Mouse (Mus musculus) CH12.LX (cell line): ENCODE results near the gene Taf8. TPM values are rescaled to one million over a fixed set of nuclear protein-coding genes. Genes with fewer than 3 reads are reported as not detected.

Source experiments
- DNase-seq: peaks from one replicate; pipeline ENCODE4 v3.0.0-alpha.2; 2013; ENCODE audit errors: extremely low read depth
- H3K27ac ChIP-seq: 2 replicates; pipeline ENCODE4 v1.5.1; 2012; ENCODE audit warnings: low read depth, mild to moderate bottlenecking, control low read depth, moderate library complexity; ENCODE audit not compliant: insufficient read depth
- H3K27me3 ChIP-seq: replicated peaks from 2 replicates; pipeline ENCODE3; 2012; ENCODE audit warnings: inconsistent platforms
- H3K36me3 ChIP-seq, 2 experiments: replicated peaks in 1 of 2; 2 replicates each; pipeline versions ENCODE3 to v1.6.1; 2012; ENCODE audit warnings: inconsistent platforms in 1 of 2, low read length in 1 of 2, mild to moderate bottlenecking in 1 of 2, mixed read lengths in 1 of 2, moderate library complexity in 1 of 2; ENCODE audit not compliant: control insufficient read depth in 1 of 2, insufficient read depth in 1 of 2
- H3K4me1 ChIP-seq, 2 experiments: 2 replicates each; pipeline ENCODE4 v1.6.1; 2012; ENCODE audit warnings: inconsistent platforms in 1 of 2, moderate library complexity in 1 of 2; ENCODE audit not compliant: insufficient read depth in 2 of 2, control insufficient read depth in 1 of 2
- H3K4me2 ChIP-seq: 2 replicates; pipeline ENCODE4 v1.6.1; 2012; ENCODE audit warnings: low read depth, mild to moderate bottlenecking, control low read depth; ENCODE audit not compliant: poor library complexity, insufficient read depth, severe bottlenecking
- H3K4me3 ChIP-seq, 3 experiments: fragments of 150-350 bp in 1 of 3; sonication (generic) in 1 of 3; replicated peaks in 1 of 3; 2 replicates each; pipeline versions ENCODE3 to v1.5.1; 2011 to 2012; ENCODE audit warnings: low read depth in 2 of 3, low read length in 2 of 3, mild to moderate bottlenecking in 2 of 3, moderate library complexity in 2 of 3, control low read depth in 1 of 3, improper control_type of control experiment in 1 of 3, inconsistent platforms in 1 of 3, mixed read lengths in 1 of 3; ENCODE audit not compliant: poor library complexity in 1 of 3
- H3K79me2 ChIP-seq: replicated peaks from 2 replicates; pipeline ENCODE4 v1.6.1; 2012; ENCODE audit warnings: mild to moderate bottlenecking, moderate library complexity; ENCODE audit not compliant: control insufficient read depth, poor library complexity, insufficient read depth, severe bottlenecking; ENCODE audit errors: extremely low read depth
- H3K9ac ChIP-seq: 2 replicates; pipeline ENCODE4 v1.6.1; 2012; ENCODE audit warnings: low read depth, mild to moderate bottlenecking, control low read depth, moderate library complexity; ENCODE audit not compliant: insufficient read depth
- H3K9me3 ChIP-seq: replicated peaks from 2 replicates; pipeline ENCODE3; 2012; ENCODE audit warnings: low read length, inconsistent platforms, mixed read lengths
- BHLHE40 ChIP-seq: IDR thresholded peaks from 2 replicates; pipeline ENCODE4 v1.6.1; 2011; ENCODE audit warnings: mild to moderate bottlenecking, low read depth, low read length, improper control_type of control experiment
- E2F4 ChIP-seq: IDR thresholded peaks from 2 replicates; pipeline ENCODE4 v1.6.1; 2011; ENCODE audit warnings: low read depth, low read length, improper control_type of control experiment; ENCODE audit not compliant: insufficient replicate concordance
- ELF1 ChIP-seq: IDR thresholded peaks from 2 replicates; pipeline ENCODE4 v1.6.1; 2014; ENCODE audit warnings: low read depth, mild to moderate bottlenecking, inconsistent platforms, low read length, improper control_type of control experiment
- GABPA ChIP-seq: IDR thresholded peaks from 2 replicates; pipeline ENCODE4 v1.6.1; 2012; ENCODE audit warnings: low read depth, low read length, improper control_type of control experiment, inconsistent platforms; ENCODE audit not compliant: insufficient replicate concordance
- HCFC1 ChIP-seq: IDR thresholded peaks from 2 replicates; pipeline ENCODE4 v1.6.1; 2012; ENCODE audit warnings: low read depth, mild to moderate bottlenecking, inconsistent platforms, low read length, improper control_type of control experiment
- JUND ChIP-seq: conservative IDR thresholded peaks from 2 replicates; pipeline ENCODE4 v1.6.1; 2011; ENCODE audit warnings: low read depth, low read length, improper control_type of control experiment
- KAT2A ChIP-seq: IDR thresholded peaks from 2 replicates; pipeline ENCODE4 v1.6.1; 2012; ENCODE audit warnings: low read length, improper control_type of control experiment, inconsistent platforms; ENCODE audit not compliant: insufficient replicate concordance
- MAFK ChIP-seq: IDR thresholded peaks from 2 replicates; pipeline ENCODE4 v1.6.1; 2011; ENCODE audit warnings: low read length, improper control_type of control experiment; ENCODE audit not compliant: insufficient replicate concordance
- MAX ChIP-seq: IDR thresholded peaks from 2 replicates; pipeline ENCODE4 v1.6.1; 2011; ENCODE audit warnings: low read length, improper control_type of control experiment
- MAZ ChIP-seq: IDR thresholded peaks from 2 replicates; pipeline ENCODE4 v1.6.1; 2012; ENCODE audit warnings: low read depth, mild to moderate bottlenecking, inconsistent platforms, low read length, improper control_type of control experiment, moderate library complexity
- MEF2A ChIP-seq: IDR thresholded peaks from 2 replicates; pipeline ENCODE4 v1.6.1; 2014; ENCODE audit warnings: low read depth, mild to moderate bottlenecking, inconsistent platforms, low read length, improper control_type of control experiment, borderline replicate concordance
- MYC ChIP-seq: IDR thresholded peaks from 2 replicates; pipeline ENCODE4 v1.6.1; 2011; ENCODE audit warnings: low read depth, mild to moderate bottlenecking, improper control_type of control experiment, low read length
- NELFE ChIP-seq: IDR thresholded peaks from 2 replicates; pipeline ENCODE4 v1.6.1; 2011; ENCODE audit warnings: low read depth, low read length, improper control_type of control experiment
- NRF1 ChIP-seq: IDR thresholded peaks from 2 replicates; pipeline ENCODE4 v1.6.1; 2014; ENCODE audit warnings: low read depth, mild to moderate bottlenecking, inconsistent platforms, low read length, improper control_type of control experiment, moderate library complexity
- PAX5 ChIP-seq: IDR thresholded peaks from 2 replicates; pipeline ENCODE4 v1.6.1; 2012; ENCODE audit warnings: low read length, inconsistent platforms, mixed read lengths
- POLR2AphosphoS2 ChIP-seq: IDR thresholded peaks from 2 replicates; pipeline ENCODE4 v1.6.1; 2011; ENCODE audit warnings: low read depth, low read length, improper control_type of control experiment
- RCOR1 ChIP-seq: conservative IDR thresholded peaks from 2 replicates; pipeline ENCODE4 v1.6.1; 2012; ENCODE audit warnings: low read depth, mild to moderate bottlenecking, inconsistent platforms, low read length, improper control_type of control experiment
- SMC3 ChIP-seq: IDR thresholded peaks from 2 replicates; pipeline ENCODE4 v1.6.1; 2011; ENCODE audit warnings: low read depth, low read length, improper control_type of control experiment
- TCF12 ChIP-seq: IDR thresholded peaks from 2 replicates; pipeline ENCODE4 v1.6.1; 2014; ENCODE audit warnings: low read depth, mild to moderate bottlenecking, inconsistent platforms, low read length, improper control_type of control experiment
- UBTF ChIP-seq: IDR thresholded peaks from 2 replicates; pipeline ENCODE4 v1.6.1; 2012; ENCODE audit warnings: low read depth, mild to moderate bottlenecking, inconsistent platforms, low read length, improper control_type of control experiment, moderate library complexity
- USF1 ChIP-seq: IDR thresholded peaks from 2 replicates; pipeline ENCODE4 v1.6.1; 2014; ENCODE audit warnings: low read depth, mild to moderate bottlenecking, inconsistent platforms, low read length, improper control_type of control experiment
- USF2 ChIP-seq: conservative IDR thresholded peaks from 2 replicates; pipeline ENCODE4 v1.6.1; 2011; ENCODE audit warnings: low read depth, low read length, improper control_type of control experiment
- ZMIZ1 ChIP-seq: IDR thresholded peaks from 2 replicates; pipeline ENCODE4 v1.6.1; 2012; ENCODE audit warnings: low read depth, mild to moderate bottlenecking, inconsistent platforms, low read length, improper control_type of control experiment
- dilution Hi-C: fragments of 300-500 bp; cut with MboI; formaldehyde crosslinking; loops from 2 replicates; pipeline ENCODE4 v1.14.3; 2020; ENCODE audit warnings: low sequenced_read_pairs; ENCODE audit not compliant: extremely low pct_unique_long_range_greater_than_20kb, extremely low pct_ligation_motif_present
- in situ Hi-C: fragments of 300-500 bp; cut with MboI; formaldehyde crosslinking; loops from 3 replicates; pipeline ENCODE4 v1.14.3; 2019; ENCODE audit warnings: low sequenced_read_pairs, low pct_ligation_motif_present, low pct_unique_long_range_greater_than_20kb, mixed read lengths
- polyA plus RNA-seq: library from polyadenylated mRNA; unstranded; fragments of >175 nt; gene quantifications from 2 replicates; pipeline ENCODE4 v1.2.1, GENCODE M21; 2012; ENCODE audit warnings: low read depth; ENCODE audit not compliant: insufficient read length
- total RNA-seq, 2 experiments: library from RNA; depleted of rRNA; stranded (reverse); fragments of 300-350 nt in 1 of 2; fragments of >200 nt in 1 of 2; gene quantifications; 2 replicates each; pipeline ENCODE4 v1.2.3; 2012 to 2014

Gene Taf8
- total and polyA plus RNA-seq, 3 experiments = 16.9 to 18.0 (median 17.0) TPM

DNA sequence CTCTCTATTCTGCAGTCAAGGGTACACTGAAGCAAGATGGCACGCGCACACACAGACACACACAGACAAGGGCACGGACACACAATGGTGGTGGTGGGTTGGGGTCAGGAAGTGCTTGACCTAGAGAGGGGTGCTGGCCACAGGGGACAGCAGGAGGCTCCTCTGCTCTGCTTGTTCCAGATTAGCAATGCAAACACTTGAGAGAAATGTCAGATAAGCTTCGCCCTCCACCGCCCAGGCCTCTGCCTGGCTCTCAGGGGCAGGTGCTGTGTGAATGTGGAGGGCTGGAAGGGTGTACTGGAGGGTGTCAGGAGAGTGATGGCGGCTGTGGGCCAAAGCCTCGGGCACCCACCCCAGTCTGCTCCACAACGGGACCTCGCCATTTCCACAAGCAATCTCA, 56.1 kb downstream of the Taf8 start:
- no peak overlapping the region for H3K9ac ChIP-seq
- in situ Hi-C loops (no loop called here), dilution Hi-C loops (no loop called here)
- no peak for TF ChIP-seq TCF12
- no peak for TF ChIP-seq NELFE
- no peak for TF ChIP-seq MEF2A
- TF ChIP-seq JUND = no peak
- TF ChIP-seq UBTF = no peak
- TF ChIP-seq MAX = no peak
- TF ChIP-seq MYC = no peak
- TF ChIP-seq SMC3 = no peak
- H3K4me2 ChIP-seq = no peak overlapping the region
- H3K9me3 ChIP-seq = no peaks in the 10 kb centered on the region
- no peaks in the 10 kb centered on the region for H3K79me2 ChIP-seq
- no peaks in the 10 kb centered on the region for H3K36me3 ChIP-seq
- no peak overlapping the region for H3K27ac ChIP-seq
- no peaks in the 10 kb centered on the region for H3K27me3 ChIP-seq
- no peak for DNase-seq
- H3K4me3 ChIP-seq = no peak overlapping the region
- H3K4me1 ChIP-seq = peaks cover 21 to 56% of the 10 kb centered on the region in 2 experiments

GRCm38 (mm10) chr17:47445518-47445917, 56.6 kb downstream of the Taf8 start:
- TF ChIP-seq MYC (no peak), NRF1 (no peak), HCFC1 (no peak), MAZ (no peak), JUND (no peak), POLR2AphosphoS2 (no peak), NELFE (no peak), MAFK (no peak), UBTF (no peak), KAT2A (no peak)
- Histone ChIP-seq H3K9ac (no peak overlapping the region), H3K9me3 (no peaks in the 10 kb centered on the region), H3K27me3 (no peaks in the 10 kb centered on the region), H3K4me1 (peaks cover 24 to 56% of the 10 kb centered on the region in 2 experiments), H3K27ac (no peak overlapping the region), H3K4me2 (no peak overlapping the region), H3K36me3 (no peaks in the 10 kb centered on the region), H3K4me3 (no peak overlapping the region), H3K79me2 (no peaks in the 10 kb centered on the region)
- in situ Hi-C loops (no loop called here), dilution Hi-C loops (no loop called here)
- DNase-seq = no peak

- in situ Hi-C loops = no loop called here
- dilution Hi-C loops = no loop called here
- Histone ChIP-seq H3K79me2 (no peaks in the 10 kb centered on the region), H3K9me3 (no peaks in the 10 kb centered on the region), H3K4me2 (no peak overlapping the region), H3K9ac (no peak overlapping the region), H3K27me3 (no peaks in the 10 kb centered on the region), H3K4me3 (no peak overlapping the region), H3K4me1 (peaks cover 11 to 54% of the 10 kb centered on the region in 2 experiments), H3K36me3 (no peaks in the 10 kb centered on the region), H3K27ac (no peak overlapping the region)
- DNase-seq = no peak
- TF ChIP-seq USF1 (no peak), HCFC1 (no peak), ZMIZ1 (no peak), GABPA (no peak), PAX5 (no peak), MEF2A (no peak), BHLHE40 (no peak), MYC (no peak), E2F4 (no peak), ELF1 (no peak), USF2 (no peak), KAT2A (no peak), RCOR1 (no peak)
These were observed 58.0 kb downstream of the Taf8 start for GRCm38 (mm10) chr17:47444113-47444512.
